In genomic region chr12:110373408-110374065, GRCm38 (mm10) we compare ENCODE assay signal across 8 mouse cellular contexts.
A peak's percentile ranks its signal among the peaks of the same experiment; 100 is the strongest.
DNase-seq lines count a peak whose midpoint lies in the region; ATAC-seq and TF ChIP-seq lines count a peak whose summit lies in the region.

No protein-coding gene starts in this region.

- no peak for ATAC-seq in G1E (ENCODE audit: extremely low read depth, insufficient number of reproducible peaks, low FRiP score, poor library complexity, severe bottlenecking)
- peak; percentile 89 to 94 for ATAC-seq in hematopoietic stem cell, adult 5-6 weeks (replicated peaks in 1 of 2; ENCODE audit: insufficient read depth in 1 of 2, low FRiP score in 2 of 2, low TSS enrichment in 1 of 2, low read depth in 1 of 2, poor library complexity in 2 of 2, severe bottlenecking in 2 of 2)
- peak; percentile 86 for ATAC-seq in lung, embryonic 16.5 days (ENCODE audit: low read depth)

- no peaks in the 10 kb centered on the region for H3K4me1 ChIP-seq in G1E (ENCODE audit: insufficient read depth, low read depth, low read length)
- H3K4me1 ChIP-seq in cerebellum, adult 2 months (ENCODE audit: control insufficient read depth, insufficient read depth, low read length): no peaks in the 10 kb centered on the region
- no peaks in the 10 kb centered on the region for H3K4me1 ChIP-seq in lung, embryonic 16.5 days (replicated peaks; ENCODE audit: control insufficient read depth, insufficient read depth, low read length)

- no peak overlapping the region for H3K9ac ChIP-seq in lung, embryonic 16.5 days (ENCODE audit: low read length)

- WGBS in cerebellum, adult 2 months: 2% methylated on average over 27 of the region's 27 CpGs
- 2% methylated on average over 27 of the region's 27 CpGs for WGBS in lung, embryonic 16.5 days

- no peak for TF ChIP-seq POLR2A in cerebellum, adult 2 months (IDR thresholded peaks at IDR 0.05; ENCODE audit: borderline replicate concordance, insufficient read depth, low read length)

- H3K4me3 ChIP-seq in G1E (ENCODE audit: low read depth, low read length): 0 out of 2 replicates have a peak overlapping the region, but pooled peaks have one; percentile 20
- H3K4me3 ChIP-seq in cerebellum, adult 2 months (replicated peaks; ENCODE audit: insufficient read depth, low read depth, low read length): peak overlapping the region; percentile 25
- no peak overlapping the region for H3K4me3 ChIP-seq in lung, embryonic 16.5 days (ENCODE audit: low read length)

- H3K27me3 ChIP-seq in G1E (ENCODE audit: insufficient read depth, low read length): no peaks in the 10 kb centered on the region
- no peaks in the 10 kb centered on the region for H3K27me3 ChIP-seq in cerebellum, adult 2 months (ENCODE audit: control insufficient read depth, insufficient read depth, low read length)
- H3K27me3 ChIP-seq in lung, embryonic 16.5 days (ENCODE audit: control insufficient read depth, insufficient read depth, low read depth, low read length): peaks cover 21% of the 10 kb centered on the region

- no peak for DNase-seq in G1E (ENCODE audit: low spot score)
- DNase-seq in cerebellum, adult 2 months: peak; percentile 69 to 79
- DNase-seq in forelimb bud, embryonic 11.5 days (ENCODE audit: low read depth, low spot score): peak; percentile 84
- DNase-seq in layer of hippocampus, adult 8-10 months (ENCODE audit: low spot score in 2 of 2): peak; percentile 80 to 90
- DNase-seq in ovary, postnatal 14 days (ENCODE audit: low spot score): peak; percentile 88
- peak; percentile 76 for DNase-seq in thymus, postnatal 14 days

- H3K36me3 ChIP-seq in G1E (replicated peaks): no peaks in the 10 kb centered on the region
- H3K36me3 ChIP-seq in lung, embryonic 16.5 days (ENCODE audit: control insufficient read depth, insufficient read depth, low read length): no peaks in the 10 kb centered on the region

- peak overlapping the region; percentile 18; the same call in 1 of the 2 replicates for H3K4me2 ChIP-seq in lung, embryonic 16.5 days (ENCODE audit: low read depth, low read length)

- H3K9me3 ChIP-seq in G1E (replicated peaks): peaks cover 71% of the 10 kb centered on the region
- H3K9me3 ChIP-seq in lung, embryonic 16.5 days (ENCODE audit: control insufficient read depth, low read length): no peaks in the 10 kb centered on the region

- TF ChIP-seq CTCF in G1E (IDR thresholded peaks at IDR 0.05; ENCODE audit: low read depth, low read length): no peak
- peak; percentile 87 for TF ChIP-seq CTCF in cerebellum, adult 2 months (IDR thresholded peaks at IDR 0.05; ENCODE audit: borderline replicate concordance, insufficient read depth, low read depth, low read length)

- no peak overlapping the region for H3K27ac ChIP-seq in cerebellum, adult 2 months (ENCODE audit: insufficient read depth, low read length)
- H3K27ac ChIP-seq in lung, embryonic 16.5 days (ENCODE audit: low read length): no peak overlapping the region
